26 mouse cellular contexts compared by ENCODE assay signal in genomic region chr14:51220075-51220474, GRCm38 (mm10). TPM values are rescaled to one million over a fixed set of nuclear protein-coding genes. Genes with fewer than 3 reads are reported as not detected.
"Had no signal": no experiment of that assay in that cellular context is flagged by ENCODE, and none has a peak within 500 bp of the region (broad histone marks: within the 10 kb centered on the region; RNA-seq: fewer than 3 reads in every experiment).

No protein-coding gene starts in this region.

RNA-seq across cellular contexts. Expression of gene Ear14, which starts 16.9 kb away (rescaled TPM):
- polyA plus RNA-seq: heart, embryonic 11.5 days; heart, embryonic 12.5 days; heart, embryonic 13.5 days; heart, embryonic 14.5 days; heart, embryonic 15.5 days; heart, embryonic 16.5 days; heart, postnatal 0 days; hindbrain, embryonic 10.5 days; hindbrain, embryonic 11.5 days; hindbrain, embryonic 12.5 days; hindbrain, embryonic 13.5 days; hindbrain, embryonic 14.5 days; hindbrain, embryonic 15.5 days; hindbrain, embryonic 16.5 days; hindbrain, postnatal 0 days; inflammation-experienced regulatory T-cells, adult 6 months; intestine, embryonic 14.5 days; intestine, embryonic 15.5 days; intestine, embryonic 16.5 days; intestine, postnatal 0 days; kidney, adult 2 months; kidney, embryonic 14.5 days; kidney, embryonic 15.5 days; kidney, embryonic 16.5 days; kidney, postnatal 0 days; large intestine, adult 2 months had no signal

RNA-seq across cellular contexts. Expression of gene Ang2, which starts 21.1 kb away (rescaled TPM):
- polyA plus RNA-seq: heart, embryonic 11.5 days; heart, embryonic 12.5 days; heart, embryonic 13.5 days; heart, embryonic 14.5 days; heart, embryonic 15.5 days; heart, embryonic 16.5 days; heart, postnatal 0 days; hindbrain, embryonic 10.5 days; hindbrain, embryonic 11.5 days; hindbrain, embryonic 12.5 days; hindbrain, embryonic 13.5 days; hindbrain, embryonic 14.5 days; hindbrain, embryonic 15.5 days; hindbrain, embryonic 16.5 days; hindbrain, postnatal 0 days; inflammation-experienced regulatory T-cells, adult 6 months; intestine, embryonic 14.5 days; intestine, embryonic 15.5 days; intestine, embryonic 16.5 days; intestine, postnatal 0 days; kidney, adult 2 months; kidney, embryonic 14.5 days; kidney, embryonic 15.5 days; kidney, embryonic 16.5 days; kidney, postnatal 0 days; large intestine, adult 2 months had no signal

RNA-seq across cellular contexts. Expression of gene Rnase2a, which starts 35.8 kb away (rescaled TPM):
- polyA plus RNA-seq: heart, embryonic 11.5 days; heart, embryonic 12.5 days; heart, embryonic 13.5 days; heart, embryonic 14.5 days; heart, embryonic 15.5 days; heart, embryonic 16.5 days; heart, postnatal 0 days; hindbrain, embryonic 10.5 days; hindbrain, embryonic 11.5 days; hindbrain, embryonic 12.5 days; hindbrain, embryonic 13.5 days; hindbrain, embryonic 14.5 days; hindbrain, embryonic 15.5 days; hindbrain, embryonic 16.5 days; hindbrain, postnatal 0 days; inflammation-experienced regulatory T-cells, adult 6 months; intestine, embryonic 14.5 days; intestine, embryonic 15.5 days; intestine, embryonic 16.5 days; intestine, postnatal 0 days; kidney, adult 2 months; kidney, embryonic 14.5 days; kidney, embryonic 15.5 days; kidney, embryonic 16.5 days; kidney, postnatal 0 days; large intestine, adult 2 months had no signal

RNA-seq across cellular contexts. Expression of gene Rnase2b, which starts 58.0 kb away (rescaled TPM):
- polyA plus RNA-seq: heart, embryonic 11.5 days; heart, embryonic 12.5 days; heart, embryonic 13.5 days; heart, embryonic 14.5 days; heart, embryonic 15.5 days; heart, embryonic 16.5 days; heart, postnatal 0 days; hindbrain, embryonic 10.5 days; hindbrain, embryonic 11.5 days; hindbrain, embryonic 12.5 days; hindbrain, embryonic 13.5 days; hindbrain, embryonic 14.5 days; hindbrain, embryonic 15.5 days; hindbrain, embryonic 16.5 days; hindbrain, postnatal 0 days; inflammation-experienced regulatory T-cells, adult 6 months; intestine, embryonic 14.5 days; intestine, embryonic 15.5 days; intestine, embryonic 16.5 days; intestine, postnatal 0 days; kidney, adult 2 months; kidney, embryonic 14.5 days; kidney, embryonic 15.5 days; kidney, embryonic 16.5 days; kidney, postnatal 0 days; large intestine, adult 2 months had no signal
